Mouse (Mus musculus) heart, embryonic 12.5 days (tissue): ENCODE data around the gene Cptp. TPM values are rescaled to one million over a fixed set of nuclear protein-coding genes. Genes with fewer than 3 reads are reported as not detected.

Source experiments
- ATAC-seq: fragments of 200-750 bp; cut with Nextera tagmentation; 2 replicates; pipeline ENCODE4 v1.8.0; 2017; ENCODE audit warnings: moderate TSS enrichment, moderate library complexity; ENCODE audit not compliant: insufficient number of reproducible peaks, low FRiP score
- H3K27ac ChIP-seq: fragments of 300-500 bp; sonication (generic); 2 replicates; pipeline ENCODE4 v1.5.1; 2016; ENCODE audit warnings: mild to moderate bottlenecking, moderate library complexity; ENCODE audit not compliant: poor library complexity, severe bottlenecking
- H3K27me3 ChIP-seq: fragments of 300-500 bp; sonication (generic); replicated peaks from 2 replicates; pipeline ENCODE4 v1.6.1; 2016; ENCODE audit warnings: mild to moderate bottlenecking, moderate library complexity
- H3K36me3 ChIP-seq: fragments of 300-500 bp; sonication (generic); 2 replicates; pipeline ENCODE4 v1.6.1; 2016; ENCODE audit warnings: mild to moderate bottlenecking, moderate library complexity
- H3K4me1 ChIP-seq: fragments of 300-500 bp; sonication (generic); replicated peaks from 2 replicates; pipeline ENCODE4 v1.6.1; 2016; ENCODE audit warnings: mild to moderate bottlenecking
- H3K4me2 ChIP-seq: fragments of 300-500 bp; sonication (generic); 2 replicates; pipeline ENCODE4 v1.6.1; 2016; ENCODE audit warnings: mild to moderate bottlenecking, moderate library complexity
- H3K4me3 ChIP-seq: fragments of 300-500 bp; sonication (generic); 2 replicates; pipeline ENCODE4 v1.5.1; 2016; ENCODE audit warnings: mild to moderate bottlenecking
- H3K9ac ChIP-seq: fragments of 300-500 bp; sonication (generic); 2 replicates; pipeline ENCODE4 v1.6.1; 2016; ENCODE audit warnings: mild to moderate bottlenecking, moderate library complexity
- H3K9me3 ChIP-seq: fragments of 300-500 bp; sonication (generic); replicated peaks from 2 replicates; pipeline ENCODE4 v1.6.1; 2016; ENCODE audit warnings: mild to moderate bottlenecking, moderate library complexity
- WGBS: fragments of 180-500 bp; shearing (Covaris S2); methylation state at CpG from one replicate; pipeline ENCODE4 v1.1.7; 2016; 5-methylcytosine and 5-hydroxymethylcytosine counted together
- polyA plus RNA-seq: library from polyadenylated mRNA; unstranded; fragments of >200 nt; fragmentation: Nextera tagmentation; extraction: Ambion mirVana; gene quantifications from 2 replicates; pipeline ENCODE4 v1.2.1, GENCODE M21; 2016

The Cptp gene
- polyA plus RNA-seq, 1 experiment from 2014 or later = 9.2 TPM

DNA sequence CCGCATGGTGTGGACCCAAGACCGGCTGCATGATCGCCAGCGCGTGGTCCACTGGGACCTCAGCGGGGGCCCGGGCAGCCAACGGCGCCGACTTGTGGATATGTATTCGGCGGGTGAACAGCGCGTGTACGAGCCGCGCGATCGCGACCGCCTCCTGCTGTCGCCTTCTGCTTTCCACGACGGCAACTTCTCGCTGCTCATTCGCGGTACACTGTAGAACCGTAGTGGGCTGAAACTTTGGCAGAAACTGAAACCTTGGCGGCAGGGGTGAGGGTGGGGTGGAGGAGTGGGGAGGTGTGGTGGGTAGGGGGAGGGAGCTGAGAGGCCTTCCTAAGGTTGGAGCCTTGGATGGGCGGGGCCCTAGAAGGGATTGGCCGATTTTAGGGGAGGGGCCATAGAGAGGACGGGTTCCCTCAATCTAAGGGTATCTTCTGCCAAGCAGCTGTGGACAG is 28.2 kb downstream of the Cptp start:
- H3K4me1 ChIP-seq = peaks cover 45% of the 10 kb centered on the region
- WGBS = under 1% methylated on average over 32 of the region's 32 CpGs
- H3K27ac ChIP-seq = no peak overlapping the region
- H3K9me3 ChIP-seq = no peaks in the 10 kb centered on the region
- H3K4me3 ChIP-seq = peak overlapping the region; percentile 56
- H3K4me2 ChIP-seq = peak overlapping the region; percentile 95
- peak overlapping the region; percentile 80 for H3K9ac ChIP-seq
- H3K27me3 ChIP-seq = peaks cover 4% of the 10 kb centered on the region; the same call in 1 of the 2 replicates
- peak; percentile 58 for ATAC-seq
- H3K36me3 ChIP-seq = peaks cover 23% of the 10 kb centered on the region

DNA sequence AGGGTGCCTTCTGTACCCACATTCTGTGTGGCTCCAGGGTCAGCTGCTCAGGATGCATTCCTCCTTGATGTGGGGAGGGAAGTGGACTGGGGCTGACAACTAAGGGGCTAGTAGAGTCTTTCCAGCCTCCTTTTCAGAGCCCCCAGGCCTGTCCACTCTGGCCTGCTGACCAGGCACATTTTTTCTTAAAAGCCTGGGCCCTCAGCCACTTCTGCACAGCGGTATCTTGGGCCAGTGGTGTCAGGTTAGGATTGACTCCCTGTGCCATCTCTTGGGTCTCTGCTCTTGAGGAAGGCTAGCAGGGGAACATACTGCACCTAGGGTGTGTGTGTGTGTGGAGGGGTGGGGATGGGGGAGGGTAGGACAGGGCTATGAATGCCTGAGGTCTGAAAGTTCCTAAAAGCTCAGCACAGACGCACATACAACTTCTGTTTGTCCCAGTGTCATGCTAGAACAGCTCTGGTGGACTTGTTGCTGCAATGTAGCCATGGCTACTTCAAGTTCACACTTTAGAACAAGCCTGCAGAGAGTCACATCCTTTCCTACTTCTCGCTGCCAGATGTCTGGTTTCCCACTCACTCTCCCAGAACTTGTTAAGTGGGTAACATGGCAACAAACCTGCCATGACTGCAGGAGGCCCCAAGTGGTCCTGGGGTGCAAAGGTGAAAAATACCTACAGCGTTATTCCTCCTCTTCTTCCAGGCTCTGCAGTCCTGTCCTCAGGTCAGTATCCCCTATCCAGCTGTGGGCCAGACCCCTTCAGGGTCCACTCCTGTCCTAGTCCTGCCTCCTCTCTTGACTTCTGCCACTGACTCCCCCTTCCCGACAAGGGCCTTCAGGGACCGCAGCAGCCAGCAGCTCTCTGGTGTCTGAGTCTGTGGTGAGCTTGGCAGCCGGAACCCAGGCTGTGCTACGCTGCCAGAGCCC is 28.9 kb downstream of the Cptp start:
- peak overlapping the region; percentile 80 for H3K9ac ChIP-seq
- peak overlapping the region; percentile 77 for H3K27ac ChIP-seq
- H3K9me3 ChIP-seq = no peaks in the 10 kb centered on the region
- H3K4me1 ChIP-seq = peaks cover 45% of the 10 kb centered on the region
- H3K36me3 ChIP-seq = peaks cover 23% of the 10 kb centered on the region
- ATAC-seq = no peak
- peak overlapping the region; percentile 56 for H3K4me3 ChIP-seq
- H3K27me3 ChIP-seq = peaks cover 4% of the 10 kb centered on the region; the same call in 1 of the 2 replicates
- peak overlapping the region; percentile 95 for H3K4me2 ChIP-seq
- WGBS = 10% methylated on average over 8 of the region's 8 CpGs

DNA sequence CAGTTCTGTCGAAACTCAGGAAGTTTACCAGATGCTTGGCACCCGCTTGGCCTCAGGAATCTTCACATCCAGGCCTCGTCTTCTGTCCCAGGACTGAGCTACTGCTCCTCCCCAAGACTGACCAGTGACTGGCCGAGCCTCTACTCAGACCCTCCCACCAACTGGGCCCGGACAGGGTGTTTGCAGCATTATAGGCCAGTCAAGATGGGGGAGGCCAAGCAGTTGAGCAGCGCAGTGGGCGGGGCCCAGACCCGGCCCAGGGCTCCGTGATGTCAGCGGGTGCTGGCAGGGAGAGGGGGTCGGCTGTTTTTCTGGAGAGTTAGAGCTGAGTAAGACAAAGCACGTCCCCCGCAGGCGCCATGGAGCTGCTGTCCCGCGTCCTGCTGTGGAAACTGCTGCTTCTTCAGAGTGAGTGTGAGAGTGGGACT is 29.7 kb downstream of the Cptp start, which contains the start of gene Mxra8:
Mxra8 (plus strand) TSS at position 198 of the 428 bp plus-strand sequence.
- peak; percentile 92 for ATAC-seq
- 4% methylated on average over 16 of the region's 16 CpGs for WGBS

DNA sequence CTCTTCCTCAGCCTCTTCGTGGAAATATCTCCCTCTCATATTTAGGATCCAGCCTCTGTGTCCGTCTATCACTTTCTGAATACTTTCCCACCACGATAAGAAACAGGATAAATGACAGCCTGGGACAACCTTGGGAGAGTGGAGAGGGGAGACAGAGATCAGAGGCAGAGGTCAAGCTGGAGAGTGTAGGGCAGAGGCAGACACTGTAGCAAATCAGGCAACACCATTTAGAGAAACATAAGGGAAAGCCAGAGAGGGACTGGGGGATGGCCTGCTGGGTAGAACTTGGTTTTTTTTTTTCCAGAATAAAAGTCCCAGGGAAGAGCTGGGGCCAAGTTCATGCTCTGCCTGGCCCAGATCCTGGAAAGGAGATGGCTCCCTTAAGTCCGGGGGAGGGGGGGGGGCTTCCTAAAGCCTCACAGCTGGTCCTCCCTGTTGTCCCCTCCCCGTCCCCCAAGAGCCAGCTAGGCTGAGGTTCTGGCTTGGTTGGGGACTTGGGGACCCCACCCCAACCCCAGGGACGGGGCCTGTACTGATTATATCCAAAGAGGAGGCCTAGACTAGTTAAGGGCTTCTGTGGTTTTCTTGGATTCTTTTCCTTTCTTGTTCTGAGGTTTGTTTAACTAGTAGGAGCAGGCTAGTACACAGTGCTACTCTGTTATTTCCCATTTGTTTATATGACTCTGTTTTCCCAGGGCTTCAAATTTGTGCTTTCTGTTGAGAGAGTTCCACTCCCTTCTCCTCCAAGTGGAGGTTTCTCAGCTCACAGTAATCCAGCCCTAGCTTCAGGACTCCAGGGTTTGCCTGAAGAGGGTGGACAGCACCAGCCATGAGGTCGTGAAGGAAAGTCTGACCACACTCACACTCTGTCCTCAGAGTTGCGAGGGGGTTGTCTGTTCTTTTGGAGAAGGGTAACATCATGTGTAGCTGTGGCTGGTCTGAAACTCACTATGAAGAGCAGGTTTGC is 30.8 kb downstream of the Cptp start:
- peak overlapping the region; percentile 95; the same call in 1 of the 2 replicates for H3K4me2 ChIP-seq
- H3K4me3 ChIP-seq = no peak overlapping the region
- H3K4me1 ChIP-seq = peaks cover 53% of the 10 kb centered on the region
- H3K36me3 ChIP-seq = peaks cover 18% of the 10 kb centered on the region
- peak overlapping the region; percentile 77 for H3K27ac ChIP-seq
- ATAC-seq = no peak
- H3K9me3 ChIP-seq = no peaks in the 10 kb centered on the region
- peaks cover 4% of the 10 kb centered on the region; the same call in 1 of the 2 replicates for H3K27me3 ChIP-seq
- 39% methylated on average over 8 of the region's 8 CpGs for WGBS
- H3K9ac ChIP-seq = 0 out of 2 replicates have a peak overlapping the region, but pooled peaks have one; percentile 25

More for the DNA sequence above, 29.7 kb downstream of the Cptp start, which contains the start of gene Mxra8:
- Histone ChIP-seq H3K4me2 (peak within 1 kb of the TSS; percentile 95), H3K9me3 (no peaks in the 10 kb centered on the region), H3K27ac (peak within 1 kb of the TSS; percentile 77), H3K4me1 (peaks cover 45% of the 10 kb centered on the region), H3K27me3 (peaks cover 4% of the 10 kb centered on the region; the same call in 1 of the 2 replicates), H3K4me3 (peak within 1 kb of the TSS; percentile 56), H3K9ac (peak within 1 kb of the TSS; percentile 80), H3K36me3 (peaks cover 23% of the 10 kb centered on the region)

- ATAC-seq = no peak
- Histone ChIP-seq H3K4me1 (peaks cover 63% of the 10 kb centered on the region), H3K4me2 (0 out of 2 replicates have a peak overlapping the region, but pooled peaks have one; percentile 9), H3K9ac (0 out of 2 replicates have a peak overlapping the region, but pooled peaks have one; percentile 25), H3K9me3 (no peaks in the 10 kb centered on the region), H3K27ac (peak overlapping the region; percentile 77; the same call in 1 of the 2 replicates), H3K36me3 (peaks cover 17% of the 10 kb centered on the region), H3K27me3 (peaks cover 4% of the 10 kb centered on the region; the same call in 1 of the 2 replicates), H3K4me3 (no peak overlapping the region)
- 50% methylated on average over 11 of the region's 11 CpGs for WGBS
Measured at GRCm38 (mm10) chr4:155837404-155838010, 31.7 kb downstream of the Cptp start.

DNA sequence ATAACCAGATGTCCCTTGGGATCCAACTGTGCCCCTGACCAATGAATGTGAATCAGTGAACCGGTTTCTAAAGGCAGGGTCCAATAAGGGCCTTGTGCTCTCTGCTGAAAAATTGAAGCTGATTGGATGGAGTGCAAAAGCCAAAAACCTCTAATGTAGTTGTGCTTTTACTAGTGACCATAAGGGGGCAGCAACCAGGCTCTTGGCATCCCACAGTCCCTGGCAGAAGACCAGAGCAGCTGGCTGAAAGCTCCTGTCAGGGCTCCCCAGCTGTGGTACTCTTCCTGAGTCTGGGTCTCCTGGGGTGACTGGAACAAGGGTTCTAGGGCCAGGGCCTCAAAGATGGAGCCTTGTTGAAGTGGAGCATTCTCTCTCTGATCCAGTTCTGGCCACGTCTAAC is 35.4 kb downstream of the Cptp start:
- Histone ChIP-seq H3K4me3 (no peak overlapping the region), H3K27me3 (no peaks in the 10 kb centered on the region), H3K27ac (peak overlapping the region; percentile 42), H3K4me1 (peaks cover 43% of the 10 kb centered on the region), H3K4me2 (no peak overlapping the region), H3K9me3 (no peaks in the 10 kb centered on the region), H3K36me3 (peaks cover 10% of the 10 kb centered on the region), H3K9ac (no peak overlapping the region)
- 0 out of 2 replicates have a peak, but pooled peaks have one; percentile 9 for ATAC-seq
- 24% methylated on average over 2 of the region's 2 CpGs for WGBS

- H3K9ac ChIP-seq = no peak overlapping the region
- WGBS = 83% methylated on average over 4 of the region's 4 CpGs
- ATAC-seq = no peak
- H3K9me3 ChIP-seq = no peaks in the 10 kb centered on the region
- no peak overlapping the region for H3K27ac ChIP-seq
- H3K4me3 ChIP-seq = no peak overlapping the region
- H3K4me2 ChIP-seq = no peak overlapping the region
- peaks cover 37% of the 10 kb centered on the region for H3K4me1 ChIP-seq
- H3K27me3 ChIP-seq = no peaks in the 10 kb centered on the region
- H3K36me3 ChIP-seq = peaks cover 13% of the 10 kb centered on the region
Measured at GRCm38 (mm10) chr4:155833234-155833633, 36.0 kb downstream of the Cptp start.

GRCm38 (mm10) chr4:155832321-155832720 is 36.9 kb downstream of the Cptp start:
- Histone ChIP-seq H3K4me1 (peaks cover 28% of the 10 kb centered on the region), H3K9ac (peak overlapping the region; percentile 95), H3K9me3 (no peaks in the 10 kb centered on the region), H3K27me3 (no peaks in the 10 kb centered on the region), H3K36me3 (peaks cover 22% of the 10 kb centered on the region), H3K27ac (peak overlapping the region; percentile 90; the same call in 1 of the 2 replicates), H3K4me3 (peak overlapping the region; percentile 86), H3K4me2 (peak overlapping the region; percentile 91)
- WGBS = 53% methylated on average over 10 of the region's 10 CpGs
- no peak for ATAC-seq

- Histone ChIP-seq H3K27ac (peak overlapping the region; percentile 90), H3K36me3 (peaks cover 27% of the 10 kb centered on the region), H3K4me3 (peak overlapping the region; percentile 86), H3K9ac (peak overlapping the region; percentile 95), H3K4me2 (peak overlapping the region; percentile 91), H3K27me3 (no peaks in the 10 kb centered on the region), H3K9me3 (no peaks in the 10 kb centered on the region), H3K4me1 (peaks cover 27% of the 10 kb centered on the region)
- under 1% methylated on average over 25 of the region's 25 CpGs for WGBS
- ATAC-seq = peak; percentile 36
Measured at GRCm38 (mm10) chr4:155831831-155832230, 37.4 kb downstream of the Cptp start.

DNA sequence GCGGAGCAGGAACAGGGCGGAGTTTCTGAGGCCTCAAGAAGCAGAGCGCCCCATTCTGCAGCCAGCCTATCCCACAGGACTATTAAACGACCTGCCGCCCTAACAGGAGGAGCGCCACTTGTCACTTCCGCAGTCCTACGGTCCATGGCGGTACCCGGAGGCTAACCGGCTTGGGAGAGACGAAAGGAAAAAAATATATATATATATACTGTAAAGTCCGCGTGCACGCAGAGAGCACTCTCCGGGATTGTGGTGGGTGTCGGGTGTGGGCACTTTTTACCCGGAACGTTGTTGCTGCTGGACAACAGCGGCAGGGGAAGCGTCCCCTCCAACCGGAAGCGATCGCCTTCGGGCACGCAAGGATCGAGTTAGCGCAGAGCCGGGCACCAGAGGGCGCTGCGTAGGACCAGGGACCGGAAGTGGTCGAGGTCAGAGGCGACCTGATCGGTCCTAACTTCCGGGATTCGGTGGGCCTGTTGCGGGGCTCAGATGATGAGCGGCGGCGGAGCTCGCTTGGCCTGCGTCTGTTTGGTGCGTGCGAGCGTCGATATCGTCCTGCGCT is 38.0 kb downstream of the Cptp start, which contains the start of gene Aurkaip1:
Aurkaip1 (plus strand) TSS at position 68 of the 562 bp plus-strand sequence.
- H3K4me2 ChIP-seq = peak within 1 kb of the TSS; percentile 91
- no peaks in the 10 kb centered on the region for H3K27me3 ChIP-seq
- H3K27ac ChIP-seq = peak within 1 kb of the TSS; percentile 90
- peak; percentile 94 for ATAC-seq
- H3K9ac ChIP-seq = peak within 1 kb of the TSS; percentile 95
- H3K36me3 ChIP-seq = peaks cover 32% of the 10 kb centered on the region
- peaks cover 27% of the 10 kb centered on the region for H3K4me1 ChIP-seq
- H3K9me3 ChIP-seq = no peaks in the 10 kb centered on the region
- H3K4me3 ChIP-seq = peak within 1 kb of the TSS; percentile 86
- WGBS = under 1% methylated on average over 49 of the region's 49 CpGs
